Mouse (Mus musculus) frontal cortex, postnatal 25 days (tissue): Measurements from ENCODE around the gene Hnf4a.

Source experiments
- DNase-seq, 2 experiments: peaks; one replicate each; pipeline ENCODE4 v3.0.0; 2022; ENCODE audit warnings: low spot score in 2 of 2

Hnf4a gene

GRCm38 (mm10) chr2:163548822-163549221 is 42.2 kb downstream of the Hnf4a start:
- no peak for DNase-seq

- DNase-seq = no peak
These were observed 43.2 kb downstream of the Hnf4a start for GRCm38 (mm10) chr2:163549786-163550185.

GRCm38 (mm10) chr2:163552518-163552929 is 45.9 kb downstream of the Hnf4a start:
- DNase-seq = no peak

GRCm38 (mm10) chr2:163554425-163554982 is 47.9 kb downstream of the Hnf4a start:
- no peak for DNase-seq

DNA sequence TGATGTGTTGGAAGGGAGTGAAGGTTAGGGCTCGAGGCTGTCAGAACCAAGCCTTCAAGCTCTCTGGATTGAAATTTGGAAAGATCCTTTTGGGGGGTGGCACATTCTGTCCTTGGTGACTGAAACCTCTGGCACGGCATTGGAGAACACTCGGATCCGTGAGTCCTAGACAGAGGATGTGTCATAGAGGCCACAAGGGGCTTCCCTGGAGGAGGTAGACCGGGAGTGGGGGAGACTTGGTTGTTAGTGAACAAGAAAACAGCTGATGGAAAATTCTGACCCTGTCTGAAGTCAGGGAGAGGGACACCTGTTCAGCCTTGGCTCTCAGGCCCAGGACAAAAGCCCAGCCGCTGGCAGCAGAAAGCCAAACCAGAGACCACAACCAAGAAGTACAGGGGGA is 48.4 kb downstream of the Hnf4a start:
- DNase-seq = no peak

DNA sequence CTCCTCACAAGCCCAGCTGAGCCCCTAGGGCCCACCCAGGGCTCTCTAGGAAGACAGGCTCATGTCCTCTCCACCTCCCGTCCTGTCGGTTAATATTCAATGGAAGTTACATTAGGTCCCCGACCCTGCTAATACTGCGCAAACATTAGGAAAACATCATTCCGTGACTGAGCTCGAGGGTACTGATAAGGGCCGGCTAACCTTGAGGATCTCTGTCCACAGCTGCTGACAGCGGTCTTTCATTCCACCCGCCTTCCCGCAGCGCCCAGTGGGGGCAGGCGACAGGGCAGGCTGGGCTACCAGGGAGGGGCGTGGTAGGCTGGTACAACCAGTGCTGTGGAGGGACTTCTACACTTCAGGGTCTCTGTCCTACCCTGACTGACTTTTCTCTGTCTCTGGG is 48.8 kb downstream of the Hnf4a start:
- no peak for DNase-seq

DNA sequence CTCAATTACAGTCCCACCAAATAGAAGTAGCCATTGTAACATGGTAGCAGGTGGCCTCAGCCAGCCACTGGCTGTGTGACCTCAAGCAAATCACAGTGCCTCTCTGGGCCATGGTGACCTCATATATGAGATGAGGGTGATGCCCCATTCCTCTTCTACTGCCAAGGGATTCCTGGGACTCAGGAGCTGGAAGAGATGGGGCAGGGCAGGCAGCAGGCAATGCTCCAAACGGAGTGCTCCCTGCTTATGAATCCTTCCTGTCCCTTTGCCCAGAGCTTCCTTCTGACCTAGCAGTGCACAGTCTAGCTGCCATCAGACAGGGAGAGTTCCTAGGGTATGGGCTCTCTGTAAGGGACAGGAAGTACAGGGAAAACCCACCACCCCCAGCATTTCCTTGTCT is 51.9 kb downstream of the Hnf4a start:
- DNase-seq = no peak

DNA sequence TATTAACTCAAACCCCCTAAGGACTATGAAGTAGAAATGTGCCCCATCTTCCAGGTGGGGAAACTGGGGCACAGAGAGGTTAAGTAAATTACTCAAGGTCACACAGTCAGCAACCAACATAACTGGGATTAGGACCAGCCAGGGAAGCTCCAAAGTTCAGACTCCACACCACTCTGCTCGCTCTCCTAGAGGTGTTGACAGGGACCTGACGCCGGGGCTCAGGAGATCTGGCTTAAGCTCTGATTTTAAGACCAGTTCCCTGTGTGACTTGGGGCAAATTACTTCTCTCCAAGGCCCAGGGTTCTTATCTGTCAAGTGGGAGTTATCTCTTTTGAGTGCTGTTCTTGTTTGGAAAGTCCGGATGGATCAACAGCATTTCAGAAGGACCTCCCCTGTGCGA is 52.6 kb downstream of the Hnf4a start:
- no peak for DNase-seq

DNA sequence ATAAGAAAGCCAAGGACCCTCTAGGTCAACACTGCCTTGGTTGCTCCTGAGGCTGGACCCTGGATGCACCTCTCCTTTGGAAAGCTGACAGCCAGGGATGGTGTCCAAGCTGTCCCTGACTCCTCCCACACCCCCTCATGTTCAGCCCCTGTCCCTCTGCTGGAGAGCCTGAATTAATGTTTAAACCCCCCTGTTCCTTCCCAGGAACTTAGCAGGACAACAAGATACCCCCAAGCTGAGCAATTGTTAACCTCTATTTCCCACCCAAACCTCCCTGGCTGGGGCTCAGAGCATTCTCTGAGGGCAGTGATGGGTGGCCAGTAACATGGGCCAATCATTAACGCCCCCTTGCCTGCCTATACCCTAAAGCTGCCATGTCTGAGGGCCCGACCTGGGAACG is 53.6 kb downstream of the Hnf4a start:
- no peak for DNase-seq

- no peak for DNase-seq
These were observed 54.8 kb downstream of the Hnf4a start for GRCm38 (mm10) chr2:163561258-163561948.

GRCm38 (mm10) chr2:163564646-163565045 is 58.0 kb downstream of the Hnf4a start:
- no peak for DNase-seq

- DNase-seq = no peak
These were observed 67.7 kb downstream of the Hnf4a start for GRCm38 (mm10) chr2:163574321-163574720.

GRCm38 (mm10) chr2:163575248-163575647 is 68.6 kb downstream of the Hnf4a start:
- no peak for DNase-seq

GRCm38 (mm10) chr2:163577986-163578385 is 71.4 kb downstream of the Hnf4a start:
- no peak for DNase-seq

- DNase-seq = no peak
These were observed 73.7 kb downstream of the Hnf4a start for GRCm38 (mm10) chr2:163580069-163580945.

GRCm38 (mm10) chr2:163583226-163584087 is 76.8 kb downstream of the Hnf4a start:
- DNase-seq = no peak

- no peak for DNase-seq
These were observed 77.4 kb downstream of the Hnf4a start for GRCm38 (mm10) chr2:163584088-163584426.

DNA sequence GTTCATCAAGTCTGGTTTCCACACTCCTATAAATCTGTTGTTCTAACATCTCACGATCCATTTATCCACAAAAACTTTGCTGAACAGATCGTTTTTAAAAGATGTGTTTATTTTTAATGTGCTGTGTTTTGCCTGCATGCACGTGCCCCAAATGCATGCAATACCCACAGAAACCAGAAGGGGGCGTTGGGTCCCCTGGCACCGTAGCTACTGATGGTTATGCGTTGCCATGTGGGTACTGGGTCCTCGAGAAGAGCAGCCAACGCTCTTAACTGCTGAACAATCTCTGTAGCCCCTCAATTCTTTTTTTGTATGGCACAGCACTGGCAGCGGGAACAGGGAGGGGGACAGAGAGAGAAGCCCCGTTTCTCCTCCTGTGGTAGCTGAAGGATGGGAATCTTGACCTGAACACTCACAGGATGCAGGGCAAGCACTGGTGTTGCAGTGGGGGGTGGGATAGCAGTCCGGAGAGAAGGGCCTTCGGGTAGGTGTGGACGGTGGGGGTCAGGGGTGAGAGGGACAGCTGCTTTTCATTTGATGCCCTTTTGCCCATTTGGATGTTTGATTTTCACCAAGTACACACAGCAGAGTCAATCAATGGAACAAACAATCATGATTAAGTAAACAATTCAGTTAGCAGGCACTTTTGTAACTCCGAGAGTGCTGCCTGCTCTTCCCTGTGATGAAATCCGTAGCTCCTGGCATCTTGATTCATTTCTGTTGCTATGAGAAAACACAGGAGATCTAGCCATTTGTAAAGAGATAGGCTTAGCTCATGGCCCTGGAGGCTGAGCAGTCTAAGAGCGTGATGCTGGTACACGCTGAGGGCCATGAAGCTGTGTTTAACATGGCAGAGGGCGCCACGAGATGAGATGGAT is 80.0 kb downstream of the Hnf4a start:
- DNase-seq = no peak

DNA sequence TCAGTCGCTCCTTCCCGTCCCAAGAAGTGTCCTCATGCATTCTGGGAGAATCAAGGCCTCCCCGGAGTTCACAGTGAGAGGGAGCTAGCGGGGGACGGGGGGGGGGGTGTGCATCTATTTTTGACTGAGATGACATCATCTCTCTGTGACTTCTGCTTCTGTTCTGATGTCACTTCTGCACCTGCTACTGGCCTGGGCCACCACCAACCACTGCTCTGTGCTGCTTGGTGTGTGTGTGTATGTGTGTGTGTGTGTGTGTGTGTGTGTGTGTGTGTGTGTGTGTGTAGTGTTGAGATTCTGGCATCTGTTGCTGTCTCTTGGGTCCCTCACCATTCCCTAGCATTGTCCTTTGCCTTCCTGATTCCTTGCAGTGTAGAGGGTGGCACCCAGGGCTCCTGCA is 80.9 kb downstream of the Hnf4a start:
- no peak for DNase-seq

DNA sequence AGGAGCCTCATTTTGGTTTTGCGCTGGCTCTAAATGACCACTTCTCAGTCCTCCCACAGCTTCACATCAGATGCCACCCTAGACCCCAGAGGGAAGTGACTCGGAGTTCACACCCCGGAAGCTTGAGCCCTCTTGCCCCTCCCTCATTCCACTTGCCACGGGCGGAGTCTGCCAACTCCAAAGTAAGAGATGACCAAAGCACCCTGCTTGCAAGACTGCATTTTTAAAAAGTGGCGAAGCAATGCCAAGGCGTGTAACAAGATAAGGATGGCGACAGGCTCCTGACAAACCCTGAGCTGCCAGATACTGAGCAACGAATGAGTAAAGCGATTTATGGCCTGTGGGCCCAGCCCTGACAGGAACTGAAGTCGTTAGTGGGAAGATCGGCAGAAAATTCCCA is 83.6 kb downstream of the Hnf4a start:
- DNase-seq = no peak

GRCm38 (mm10) chr2:163590996-163591395 is 84.4 kb downstream of the Hnf4a start:
- no peak for DNase-seq
